Mouse (Mus musculus) myocyte (in vitro differentiated cells): ENCODE results near the gene Slc24a4. TPM values are rescaled to one million over a fixed set of nuclear protein-coding genes. Genes with fewer than 3 reads are reported as not detected.

ENCODE experiments used
- H3K27me3 ChIP-seq: one replicate; pipeline ENCODE4 v1.6.1; 2011; ENCODE audit not compliant: control insufficient read depth, insufficient read depth, insufficient read length
- H3K36me3 ChIP-seq: one replicate; pipeline ENCODE4 v1.6.1; 2011; ENCODE audit not compliant: control insufficient read depth, insufficient read depth
- H3K4me2 ChIP-seq: one replicate; pipeline ENCODE4 v1.6.1; 2011; ENCODE audit warnings: low read depth, control low read depth
- H3K4me3 ChIP-seq: one replicate; pipeline ENCODE4 v1.5.1; 2011; ENCODE audit warnings: mild to moderate bottlenecking, control low read depth, moderate library complexity
- H3K79me2 ChIP-seq: one replicate; pipeline ENCODE4 v1.6.1; 2011; ENCODE audit not compliant: control insufficient read depth, insufficient read depth
- H3ac ChIP-seq: one replicate; pipeline ENCODE4 v1.6.1; 2011; ENCODE audit not compliant: control insufficient read depth, insufficient read length
- CEBPB ChIP-seq: IDR thresholded peaks from 2 replicates; pipeline ENCODE4 v1.6.1; 2011; ENCODE audit warnings: mild to moderate bottlenecking, moderate library complexity; ENCODE audit not compliant: poor library complexity, insufficient read depth, severe bottlenecking
- E2F4 ChIP-seq: IDR thresholded peaks from one replicate; pipeline ENCODE4 v1.6.1; 2011; ENCODE audit warnings: mild to moderate bottlenecking, control low read depth, moderate library complexity; ENCODE audit not compliant: insufficient read depth
- MAX ChIP-seq: IDR thresholded peaks from one replicate; pipeline ENCODE4 v1.6.1; 2011; ENCODE audit warnings: low read depth, mild to moderate bottlenecking, control low read depth
- MYOD1 ChIP-seq, 3 experiments: IDR thresholded peaks; one replicate each; pipeline ENCODE4 v1.6.1; 2011; ENCODE audit warnings: control low read depth in 2 of 3, low read depth in 2 of 3, mild to moderate bottlenecking in 2 of 3, moderate library complexity in 1 of 3; ENCODE audit not compliant: insufficient read length in 2 of 3, control insufficient read depth in 1 of 3
- MYOG ChIP-seq, 3 experiments: IDR thresholded peaks; one replicate each; pipeline ENCODE4 v1.6.1; 2011; ENCODE audit warnings: control low read depth in 2 of 3, low read depth in 2 of 3, mild to moderate bottlenecking in 2 of 3; ENCODE audit not compliant: insufficient read length in 2 of 3, control insufficient read depth in 1 of 3, insufficient read depth in 1 of 3
- POLR2A ChIP-seq: IDR thresholded peaks from one replicate; pipeline ENCODE4 v1.6.1; 2011; ENCODE audit warnings: low read depth, mild to moderate bottlenecking, control low read depth, moderate library complexity; ENCODE audit not compliant: insufficient read length
- POLR2AphosphoS2 ChIP-seq: IDR thresholded peaks from one replicate; pipeline ENCODE4 v1.6.1; 2011; ENCODE audit warnings: low read depth, control low read depth; ENCODE audit not compliant: insufficient read length
- REST ChIP-seq: IDR thresholded peaks from one replicate; pipeline ENCODE4 v1.6.1; 2011; ENCODE audit warnings: mild to moderate bottlenecking, control low read depth, moderate library complexity; ENCODE audit not compliant: insufficient read depth, insufficient read length
- SRF ChIP-seq: IDR thresholded peaks from one replicate; pipeline ENCODE4 v1.6.1; 2011; ENCODE audit warnings: low read depth; ENCODE audit not compliant: control insufficient read depth, insufficient read length
- TCF12 ChIP-seq: IDR thresholded peaks from one replicate; pipeline ENCODE4 v1.6.1; 2011; ENCODE audit warnings: mild to moderate bottlenecking, control low read depth; ENCODE audit not compliant: poor library complexity, insufficient read depth, severe bottlenecking
- TCF3 ChIP-seq: IDR thresholded peaks from one replicate; pipeline ENCODE4 v1.6.1; 2011; ENCODE audit warnings: low read depth, control low read depth; ENCODE audit not compliant: insufficient read length
- USF1 ChIP-seq: IDR thresholded peaks from one replicate; pipeline ENCODE4 v1.6.1; 2011; ENCODE audit warnings: low read depth, mild to moderate bottlenecking, control low read depth, moderate library complexity
- polyA plus RNA-seq: library from polyadenylated mRNA; unstranded; fragments of >200 nt; fragmentation: generic; extraction: Trizol; gene quantifications from one replicate; pipeline ENCODE4 v1.2.1, GENCODE M21; 2012; ENCODE audit warnings: missing spikeins

Gene Slc24a4
- polyA plus RNA-seq, 1 experiment = 0.01 TPM

GRCm38 (mm10) chr12:102180371-102181074 lies 52.0 kb downstream of the Slc24a4 start:
- peaks cover 28% of the 10 kb centered on the region for H3K27me3 ChIP-seq
- H3K4me2 ChIP-seq = no peak overlapping the region
- no peaks in the 10 kb centered on the region for H3K36me3 ChIP-seq
- H3K4me3 ChIP-seq = no peak overlapping the region
- no peak for TF ChIP-seq REST
- TF ChIP-seq CEBPB = no peak
- no peak for TF ChIP-seq SRF
- TF ChIP-seq USF1 = no peak
- no peak for TF ChIP-seq POLR2A
- TF ChIP-seq MAX = no peak
- TF ChIP-seq MYOD1 (IDR thresholded peaks at IDR 0.05; ENCODE audit: control insufficient read depth in 1 of 3, insufficient read length in 2 of 3, low read depth in 2 of 3) = no peak
- H3ac ChIP-seq = no peak overlapping the region
- no peaks in the 10 kb centered on the region for H3K79me2 ChIP-seq

DNA sequence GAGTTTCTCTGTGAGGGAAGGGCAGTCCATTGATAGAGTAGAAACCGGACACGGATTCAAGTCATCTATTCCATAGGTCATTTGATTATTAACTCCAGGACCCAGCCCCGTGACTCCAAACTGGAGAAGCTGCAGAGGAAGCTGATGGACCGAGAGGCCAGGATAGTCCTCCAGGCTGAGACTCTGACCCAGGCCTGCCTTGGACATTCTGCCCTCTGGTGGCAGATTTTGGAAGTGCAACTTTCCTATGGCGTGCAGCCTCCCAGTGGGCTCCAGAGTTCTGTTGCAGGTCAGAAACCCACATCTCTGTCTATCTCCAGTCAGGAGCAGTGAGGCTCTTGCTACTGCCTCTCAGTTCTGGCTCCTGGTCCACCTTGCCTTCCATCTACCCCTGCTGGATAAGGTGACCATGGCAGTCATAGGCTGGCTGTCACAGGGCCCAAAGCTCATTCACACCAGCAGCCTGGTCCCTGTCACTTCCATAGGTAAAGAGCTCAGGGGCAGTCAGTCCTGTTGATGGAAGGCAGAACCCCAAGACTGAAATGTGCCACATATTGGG lies 53.3 kb downstream of the Slc24a4 start:
- Histone ChIP-seq H3ac (no peak overlapping the region), H3K4me2 (no peak overlapping the region), H3K27me3 (peaks cover 28% of the 10 kb centered on the region), H3K36me3 (no peaks in the 10 kb centered on the region), H3K4me3 (no peak overlapping the region), H3K79me2 (no peaks in the 10 kb centered on the region)
- TF ChIP-seq POLR2AphosphoS2 = no peak
- TF ChIP-seq MAX = no peak
- TF ChIP-seq MYOG (IDR thresholded peaks at IDR 0.05; ENCODE audit: control insufficient read depth in 1 of 3, insufficient read depth in 1 of 3, insufficient read length in 2 of 3, low read depth in 2 of 3) = no peak
- no peak for TF ChIP-seq E2F4
- TF ChIP-seq POLR2A = no peak
- no peak for TF ChIP-seq MYOD1 (IDR thresholded peaks at IDR 0.05; ENCODE audit: control insufficient read depth in 1 of 3, insufficient read length in 2 of 3, low read depth in 2 of 3)
- TF ChIP-seq SRF = no peak
- no peak for TF ChIP-seq TCF12
- TF ChIP-seq CEBPB = no peak
- TF ChIP-seq REST = no peak
- no peak for TF ChIP-seq USF1
- no peak for TF ChIP-seq TCF3

DNA sequence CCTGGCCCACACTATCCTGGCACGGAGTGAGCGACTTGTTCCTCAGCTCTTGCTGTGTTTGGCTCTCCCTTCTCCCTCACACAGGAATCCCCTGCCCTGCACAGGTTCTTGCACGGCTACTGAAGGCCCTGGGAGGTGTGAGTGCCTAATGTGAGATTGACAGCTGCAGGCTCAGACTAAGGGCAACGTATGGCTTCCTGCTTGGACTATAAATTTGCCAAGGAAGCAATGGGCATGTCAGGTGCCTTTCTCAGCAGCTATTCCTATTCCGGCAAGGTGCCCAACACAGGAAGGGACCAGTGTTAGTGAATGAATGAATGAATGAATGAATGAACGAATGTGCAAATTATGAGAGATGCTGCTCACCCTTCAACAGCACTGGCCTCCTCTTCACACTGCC lies 54.1 kb downstream of the Slc24a4 start:
- H3K4me3 ChIP-seq = no peak overlapping the region
- H3ac ChIP-seq = no peak overlapping the region
- H3K36me3 ChIP-seq = no peaks in the 10 kb centered on the region
- H3K4me2 ChIP-seq = no peak overlapping the region
- no peak for TF ChIP-seq TCF3
- TF ChIP-seq MYOG (IDR thresholded peaks at IDR 0.05; ENCODE audit: control insufficient read depth in 1 of 3, insufficient read depth in 1 of 3, insufficient read length in 2 of 3, low read depth in 2 of 3) = no peak
- TF ChIP-seq CEBPB = no peak
- TF ChIP-seq MAX = no peak
- no peak for TF ChIP-seq POLR2AphosphoS2
- no peak for TF ChIP-seq TCF12
- no peak for TF ChIP-seq E2F4
- no peak for TF ChIP-seq SRF
- no peak for TF ChIP-seq USF1
- no peak for TF ChIP-seq REST
- TF ChIP-seq MYOD1 (IDR thresholded peaks at IDR 0.05; ENCODE audit: control insufficient read depth in 1 of 3, insufficient read length in 2 of 3, low read depth in 2 of 3) = no peak
- TF ChIP-seq POLR2A = no peak
- no peaks in the 10 kb centered on the region for H3K79me2 ChIP-seq
- peaks cover 25% of the 10 kb centered on the region for H3K27me3 ChIP-seq

DNA sequence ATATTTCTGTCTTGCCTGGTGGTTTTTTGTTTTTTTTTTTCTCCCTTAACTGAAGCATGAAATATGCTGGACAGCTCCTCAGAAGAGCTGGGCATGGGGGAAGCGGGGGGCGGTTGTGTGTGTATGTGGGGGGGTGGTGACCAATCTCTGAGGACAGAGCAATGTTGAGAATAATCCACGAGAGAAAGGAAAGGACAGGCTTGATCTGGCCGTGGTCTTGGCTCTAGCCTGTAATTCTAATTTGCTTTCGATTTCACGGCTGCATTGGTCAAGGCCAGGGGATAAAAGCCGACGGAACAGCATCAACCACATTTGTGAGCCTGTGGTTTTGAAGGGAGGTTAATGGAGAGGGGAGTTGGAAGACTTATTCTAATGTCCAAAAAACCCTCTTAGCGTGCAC lies 54.7 kb downstream of the Slc24a4 start:
- H3K36me3 ChIP-seq = no peaks in the 10 kb centered on the region
- no peak overlapping the region for H3K4me3 ChIP-seq
- H3K79me2 ChIP-seq = no peaks in the 10 kb centered on the region

More for the DNA sequence above, 54.7 kb downstream of the Slc24a4 start:
- no peak overlapping the region for H3ac ChIP-seq
- H3K27me3 ChIP-seq = peaks cover 20% of the 10 kb centered on the region
- TF ChIP-seq TCF3 (no peak), MYOG (IDR thresholded peaks at IDR 0.05; ENCODE audit: control insufficient read depth in 1 of 3, insufficient read depth in 1 of 3, insufficient read length in 2 of 3, low read depth in 2 of 3) (no peak), POLR2AphosphoS2 (no peak), POLR2A (no peak), CEBPB (no peak), SRF (no peak), REST (no peak), MAX (no peak), E2F4 (no peak), MYOD1 (IDR thresholded peaks at IDR 0.05; ENCODE audit: control insufficient read depth in 1 of 3, insufficient read length in 2 of 3, low read depth in 2 of 3) (no peak)
- peak overlapping the region; percentile 34 for H3K4me2 ChIP-seq
